Mouse (Mus musculus): ENCODE results near the gene Chd6.

- TF ChIP-seq POLR2A (IDR thresholded peaks at IDR 0.05; ENCODE audit: insufficient read length, low read depth) (no peak), E2F4 (IDR thresholded peaks at IDR 0.05; ENCODE audit: insufficient read depth) (no peak), USF1 (IDR thresholded peaks at IDR 0.05; ENCODE audit: low read depth) (no peak), CEBPB (IDR thresholded peaks at IDR 0.05; ENCODE audit: insufficient read depth, poor library complexity, severe bottlenecking) (no peak), SRF (IDR thresholded peaks at IDR 0.05; ENCODE audit: control insufficient read depth, insufficient read length, low read depth) (no peak)
Observed at GRCm38 (mm10) chr2:161078590-161078989, 30.3 kb downstream of the Chd6 start.
